Mouse (Mus musculus): Measurements from ENCODE around the gene Fermt2.

The Fermt2 gene

GRCm38 (mm10) chr14:45529411-45530363 lies at the start of gene Fermt2:
Gene Fermt2, minus strand, starts transcription at chr14:45530118.
- DNase-seq, result peak; percentile 80 to 84

GRCm38 (mm10) chr14:45566066-45566937 lies 36.4 kb upstream of the Fermt2 start:
- DNase-seq, result peak; percentile 57 to 66

- no peak for DNase-seq
Observed at GRCm38 (mm10) chr14:45565216-45566065, 35.5 kb upstream of the Fermt2 start.

- peak; percentile 26 to 33 for DNase-seq
Observed at GRCm38 (mm10) chr14:45563577-45563976, 33.7 kb upstream of the Fermt2 start.

- no peak for DNase-seq
Observed at GRCm38 (mm10) chr14:45561681-45562080, 31.8 kb upstream of the Fermt2 start.

GRCm38 (mm10) chr14:45559018-45559417 lies 29.1 kb upstream of the Fermt2 start:
- DNase-seq, result no peak

GRCm38 (mm10) chr14:45554336-45554735 lies 24.4 kb upstream of the Fermt2 start:
- DNase-seq, result no peak

GRCm38 (mm10) chr14:45553854-45554253 lies 23.9 kb upstream of the Fermt2 start:
- peak; percentile 21 to 32 for DNase-seq

- DNase-seq, result no peak
Observed at GRCm38 (mm10) chr14:45552431-45552830, 22.5 kb upstream of the Fermt2 start.

- DNase-seq, result peak; percentile 37 to 45
Observed at GRCm38 (mm10) chr14:45551121-45551768, 21.3 kb upstream of the Fermt2 start.

GRCm38 (mm10) chr14:45550010-45550647 lies 20.2 kb upstream of the Fermt2 start:
- DNase-seq, result peak; percentile 23 to 30

- DNase-seq, result no peak
Observed at GRCm38 (mm10) chr14:45548118-45548517, 18.2 kb upstream of the Fermt2 start.

GRCm38 (mm10) chr14:45544905-45545304 lies 15.0 kb upstream of the Fermt2 start:
- DNase-seq, result no peak

- no peak for DNase-seq
Observed at GRCm38 (mm10) chr14:45544026-45544425, 14.1 kb upstream of the Fermt2 start.

GRCm38 (mm10) chr14:45539659-45540468 lies 9.9 kb upstream of the Fermt2 start:
- peak; percentile 67 to 71 for DNase-seq

- DNase-seq, result peak in 1 of 2 experiments; percentile 34
Observed at GRCm38 (mm10) chr14:45530364-45531345, 737 bp upstream of the Fermt2 start.

GRCm38 (mm10) chr14:45528861-45529260 lies 1.1 kb downstream of the Fermt2 start:
- DNase-seq, result peak; percentile 25 to 34

GRCm38 (mm10) chr14:45515771-45516170 lies 14.1 kb downstream of the Fermt2 start:
- no peak for DNase-seq

GRCm38 (mm10) chr14:45510787-45511186 lies 19.1 kb downstream of the Fermt2 start:
- DNase-seq, result peak in 1 of 2 experiments; percentile 31
